Mouse (Mus musculus): Measurements from ENCODE around the gene Epb41. TPM values are rescaled to one million over a fixed set of nuclear protein-coding genes. Genes with fewer than 3 reads are reported as not detected.

Gene Epb41
- total RNA-seq, 4 experiments from 2014 or later, result 114 to 129 (median 121) TPM

DNA sequence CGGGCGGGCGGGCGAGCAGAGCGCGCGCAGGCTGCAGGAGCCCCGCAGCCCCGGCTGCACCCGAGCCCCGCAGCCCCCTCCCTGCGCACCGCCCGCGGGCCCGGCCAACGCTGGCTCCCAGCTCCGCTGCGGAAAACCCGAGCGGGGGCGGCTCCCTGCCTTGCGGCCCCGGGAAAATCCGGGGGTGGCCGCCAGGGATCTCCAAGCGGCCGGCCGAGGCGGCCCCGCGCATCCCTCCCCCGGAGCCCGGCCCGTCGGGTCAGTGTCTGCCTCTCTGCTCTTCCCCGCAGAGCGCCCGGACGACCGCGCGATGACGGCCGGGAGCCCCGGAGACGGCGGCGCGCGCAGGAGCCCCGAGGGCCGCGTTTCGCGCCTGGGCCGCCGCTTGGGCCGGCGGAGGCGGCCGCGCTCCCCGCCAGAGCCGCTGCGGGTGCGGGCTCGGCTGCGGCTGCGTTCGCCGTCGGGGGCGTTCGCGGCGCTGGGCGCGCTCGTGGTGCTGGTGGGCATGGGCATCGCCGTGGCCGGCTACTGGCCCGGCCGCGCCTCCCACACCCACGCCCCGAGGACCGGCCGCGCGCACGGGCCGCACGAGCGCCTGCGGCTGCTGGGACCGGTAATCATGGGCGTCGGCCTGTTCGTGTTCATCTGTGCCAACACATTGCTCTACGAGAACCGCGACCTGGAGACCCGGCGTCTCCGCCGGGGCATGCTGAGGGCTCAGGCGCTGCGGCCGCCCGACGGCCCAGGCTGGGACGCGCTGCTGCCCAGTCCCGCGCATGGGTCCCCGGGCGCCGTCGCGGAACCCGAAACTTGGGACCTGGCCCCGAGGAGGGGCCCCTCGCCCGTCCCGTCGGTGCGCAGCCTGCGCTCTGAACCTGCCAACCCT, 153.4 kb downstream of the Epb41 start, which contains the start of gene Tmem200b:
TSS of gene Tmem200b (plus strand) at position 311 of the 886 bp plus-strand sequence.
- no peak for DNase-seq (ENCODE audit: low spot score in 2 of 2)

DNA sequence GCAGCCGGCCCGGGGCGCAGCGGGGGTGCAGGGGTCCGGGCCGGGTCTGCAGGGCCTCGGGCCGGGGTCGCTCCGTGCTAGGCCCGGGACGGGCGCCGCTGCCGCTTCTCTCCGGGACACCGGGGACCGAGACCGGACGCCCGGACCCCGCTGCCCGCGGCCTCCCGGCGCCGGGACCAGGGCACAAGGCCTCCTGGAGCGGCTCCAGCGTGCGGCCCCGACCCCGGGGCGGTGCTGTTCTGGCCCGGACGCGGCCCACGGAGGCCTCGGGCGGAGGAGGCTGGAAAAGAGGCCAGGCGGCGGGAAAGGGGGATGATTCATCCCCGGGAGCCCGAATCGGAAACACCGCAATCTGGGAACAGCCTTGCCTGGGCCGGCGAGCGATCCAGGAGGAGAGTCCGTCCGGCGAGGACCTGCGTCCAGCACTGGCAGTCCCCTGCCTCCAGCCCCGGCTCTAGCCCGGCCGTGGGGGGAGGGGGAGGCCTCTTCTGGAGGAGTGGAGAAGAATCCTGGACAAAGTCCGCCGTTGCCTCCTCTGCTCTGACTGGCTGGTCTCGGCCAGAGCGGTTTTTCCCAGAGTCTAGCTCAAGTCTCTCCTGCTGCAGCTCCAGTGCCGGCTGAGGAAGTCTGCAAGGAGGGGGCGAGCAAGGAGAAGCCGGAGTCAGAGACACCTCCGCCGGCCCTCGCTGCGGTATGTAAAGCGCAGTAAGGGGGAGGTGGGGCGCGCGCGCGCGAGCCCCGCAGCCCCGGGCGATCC, 154.3 kb downstream of the Epb41 start:
- peak in 1 of 2 experiments; percentile 27 for DNase-seq (ENCODE audit: low spot score in 2 of 2)

DNA sequence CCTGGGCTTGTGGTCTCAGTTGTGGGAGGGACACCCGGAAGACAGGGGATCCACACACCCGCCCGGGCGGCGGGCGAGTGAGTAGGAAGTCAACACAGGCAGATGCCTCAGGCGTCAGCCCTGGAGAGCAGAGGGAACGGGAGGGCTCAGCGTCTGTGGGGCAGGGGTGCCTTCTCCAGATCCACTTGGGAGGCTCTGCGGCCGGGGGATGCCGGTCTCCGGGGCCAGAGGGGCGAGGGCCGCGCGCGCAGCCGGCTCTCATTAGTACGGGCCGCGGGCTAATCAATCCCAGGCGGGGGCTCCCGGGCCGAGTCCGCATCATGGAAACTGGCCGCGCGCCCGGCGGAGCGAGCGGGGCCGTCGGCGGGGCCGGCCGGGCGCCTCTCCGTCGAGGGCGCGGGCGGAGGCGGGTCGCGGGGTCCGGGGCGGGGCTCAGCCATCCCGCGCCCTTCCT, 155.0 kb downstream of the Epb41 start:
- peak in 1 of 2 experiments; percentile 45 for DNase-seq (ENCODE audit: low spot score in 2 of 2)

DNA sequence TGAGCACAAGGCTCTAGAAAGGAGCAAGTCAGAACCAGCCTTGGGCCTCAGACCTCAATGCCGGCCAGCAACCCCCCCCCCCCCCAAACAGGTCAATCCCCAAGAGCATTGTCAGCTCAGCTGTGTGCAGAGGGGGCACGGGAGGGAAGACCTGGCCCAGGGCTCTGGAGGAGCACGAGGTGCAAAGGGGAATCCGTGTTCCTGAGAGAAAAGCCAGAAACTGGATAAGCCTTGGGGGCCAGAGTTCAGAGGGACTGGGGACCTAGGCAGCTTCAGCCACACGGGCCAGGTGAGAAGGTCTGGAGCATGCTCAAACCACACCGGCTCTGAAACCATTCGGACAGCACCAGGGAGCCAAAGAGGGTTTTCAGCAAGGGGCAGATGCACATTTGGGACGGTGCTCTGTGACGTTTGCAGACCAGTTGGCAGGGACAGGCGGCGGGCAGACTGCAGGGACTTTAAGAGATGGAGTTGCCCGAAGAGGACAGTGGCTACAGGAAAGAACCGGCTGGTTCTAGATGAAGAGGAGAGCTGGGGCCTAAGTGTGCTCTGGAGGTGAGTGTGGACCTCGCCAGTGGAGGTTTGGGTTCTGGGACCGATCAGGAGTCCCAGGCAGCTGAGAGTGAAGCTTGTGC, 155.5 kb downstream of the Epb41 start:
- DNase-seq (ENCODE audit: low spot score in 2 of 2), result no peak

DNA sequence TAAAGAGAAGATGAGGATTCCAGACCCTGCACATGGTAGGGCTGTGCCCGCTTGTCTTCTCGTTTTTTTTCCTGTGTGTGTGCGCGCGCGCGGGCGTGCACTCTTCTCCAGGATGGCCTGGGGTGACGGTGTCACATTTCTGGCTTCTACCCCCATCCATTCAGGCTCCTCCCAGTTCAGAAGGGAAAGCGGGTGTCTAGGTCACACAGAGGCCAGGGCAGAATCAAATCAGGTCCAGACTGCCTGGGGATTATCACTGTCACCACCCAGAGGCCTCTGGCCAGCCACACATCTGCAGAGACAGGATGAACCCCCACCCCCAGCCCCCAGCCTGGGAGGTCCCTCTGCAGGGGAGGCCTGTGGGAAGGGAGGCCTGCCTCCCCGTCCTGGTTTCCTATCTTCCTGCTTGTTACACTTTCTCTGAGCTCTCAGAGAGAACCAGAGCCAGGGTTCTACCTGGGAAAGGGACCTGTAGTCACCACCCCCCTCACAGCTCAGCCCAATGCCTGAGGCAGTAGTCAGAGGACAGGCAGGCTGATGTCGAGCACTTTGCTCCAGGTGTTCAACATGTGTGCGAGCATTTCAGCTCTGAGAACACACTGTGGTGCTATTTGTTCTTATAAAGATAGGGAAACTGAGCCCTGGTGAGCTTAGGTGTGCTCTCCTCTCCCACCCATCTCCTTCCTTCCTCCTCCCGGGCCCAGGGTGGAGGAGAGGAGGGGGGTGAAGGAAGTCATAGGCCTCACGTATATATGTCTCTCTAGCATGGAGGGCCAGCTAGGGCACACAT, 156.2 kb downstream of the Epb41 start:
- DNase-seq (ENCODE audit: low spot score in 2 of 2), result no peak

DNA sequence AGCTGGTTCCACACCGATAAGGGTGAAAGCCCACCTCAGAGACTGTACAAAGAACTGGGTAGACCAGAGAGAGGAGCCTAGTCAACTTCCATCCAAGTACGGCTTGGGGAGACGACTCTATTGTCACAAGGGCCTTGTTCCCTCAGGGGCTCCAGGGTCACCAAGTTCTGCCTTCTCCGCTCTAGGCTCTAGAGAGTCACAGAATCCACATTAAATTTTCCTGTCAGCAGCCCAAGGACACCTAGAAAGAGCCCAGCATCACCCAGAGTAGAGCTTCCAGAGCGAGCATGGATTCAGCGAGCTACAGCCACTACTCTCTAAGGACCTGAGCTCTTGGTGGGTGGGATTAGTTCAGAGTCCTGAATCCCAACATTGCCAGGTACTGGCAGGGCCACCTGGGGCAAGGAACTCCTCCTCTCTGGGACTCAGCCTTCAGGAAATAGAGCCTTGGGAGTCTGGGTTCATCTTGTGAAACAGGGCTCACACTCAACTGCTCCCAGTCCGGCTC, 157.0 kb downstream of the Epb41 start:
- no peak for DNase-seq (ENCODE audit: low spot score in 2 of 2)

DNA sequence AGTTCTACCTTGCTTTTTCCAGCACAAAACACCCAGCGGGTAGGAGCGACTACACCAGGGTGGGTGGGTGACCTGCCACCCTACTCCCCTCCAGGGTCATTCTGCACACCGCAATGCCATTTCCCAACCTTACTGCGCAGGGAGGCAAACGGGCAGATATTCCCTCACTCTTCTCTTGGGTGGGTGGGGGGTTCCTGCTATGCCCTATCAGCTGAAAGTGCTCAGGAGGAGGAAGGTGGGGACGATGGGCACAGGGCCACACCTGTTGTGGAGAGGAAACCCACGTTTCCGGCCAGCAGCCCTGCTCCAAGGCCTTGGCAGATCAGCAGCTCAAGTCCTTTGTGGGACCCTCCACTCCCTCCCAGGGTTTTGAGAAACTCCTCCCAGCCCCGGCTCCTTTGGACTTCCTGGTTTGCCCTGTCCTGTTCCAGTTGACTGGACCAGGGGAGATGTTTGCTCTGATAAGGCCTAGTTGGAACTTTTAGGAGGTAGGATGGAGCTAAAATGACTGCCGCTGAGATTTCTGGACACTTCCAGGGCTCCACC, 158.0 kb downstream of the Epb41 start:
- DNase-seq (ENCODE audit: low spot score in 2 of 2), result no peak

DNA sequence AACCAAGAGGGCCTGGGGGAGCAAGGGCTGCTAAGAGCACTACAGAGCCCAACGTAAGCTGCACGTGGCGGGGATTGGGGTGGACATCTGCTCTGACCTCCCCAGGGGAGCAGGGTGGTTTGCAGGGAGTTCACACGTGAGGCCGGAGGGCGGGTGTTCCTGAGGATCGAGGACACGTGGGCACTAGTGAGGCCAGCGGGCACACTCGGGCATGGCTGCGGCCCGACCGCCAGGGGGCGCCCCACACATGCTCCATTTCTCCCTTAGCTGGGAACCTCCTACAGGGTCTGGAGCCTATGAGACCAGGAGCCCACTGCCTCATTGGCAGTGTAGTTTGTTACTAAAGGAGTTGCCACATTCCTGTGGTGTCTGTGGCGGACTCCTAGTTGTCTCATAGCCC, 158.7 kb downstream of the Epb41 start:
- DNase-seq (ENCODE audit: low spot score in 2 of 2), result peak; percentile 70 to 77

DNA sequence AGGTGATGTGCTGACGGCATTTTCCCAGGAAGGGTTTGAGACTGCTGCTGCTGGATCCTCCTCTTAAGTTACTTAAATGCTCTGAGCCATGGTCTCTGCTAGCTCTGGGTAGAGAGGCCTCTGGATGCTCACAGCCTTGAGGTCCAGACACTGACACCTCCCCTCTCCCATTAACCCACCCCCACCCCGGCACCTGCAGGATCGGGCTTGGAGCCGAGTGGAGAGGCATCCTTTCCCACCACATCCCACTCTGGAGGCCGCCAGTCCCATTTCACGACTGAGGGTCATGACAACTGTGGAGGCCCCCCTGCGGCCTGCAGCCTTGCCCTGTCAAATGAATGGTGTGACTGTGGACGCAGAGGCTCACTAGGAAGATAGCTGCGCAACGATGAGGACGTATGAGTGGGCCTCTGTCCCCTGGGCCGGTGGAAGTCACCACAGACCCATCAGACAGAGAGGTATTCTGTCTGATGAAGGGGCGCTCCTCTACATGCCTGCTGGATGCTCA, 159.2 kb downstream of the Epb41 start:
- no peak for DNase-seq (ENCODE audit: low spot score in 2 of 2)

DNA sequence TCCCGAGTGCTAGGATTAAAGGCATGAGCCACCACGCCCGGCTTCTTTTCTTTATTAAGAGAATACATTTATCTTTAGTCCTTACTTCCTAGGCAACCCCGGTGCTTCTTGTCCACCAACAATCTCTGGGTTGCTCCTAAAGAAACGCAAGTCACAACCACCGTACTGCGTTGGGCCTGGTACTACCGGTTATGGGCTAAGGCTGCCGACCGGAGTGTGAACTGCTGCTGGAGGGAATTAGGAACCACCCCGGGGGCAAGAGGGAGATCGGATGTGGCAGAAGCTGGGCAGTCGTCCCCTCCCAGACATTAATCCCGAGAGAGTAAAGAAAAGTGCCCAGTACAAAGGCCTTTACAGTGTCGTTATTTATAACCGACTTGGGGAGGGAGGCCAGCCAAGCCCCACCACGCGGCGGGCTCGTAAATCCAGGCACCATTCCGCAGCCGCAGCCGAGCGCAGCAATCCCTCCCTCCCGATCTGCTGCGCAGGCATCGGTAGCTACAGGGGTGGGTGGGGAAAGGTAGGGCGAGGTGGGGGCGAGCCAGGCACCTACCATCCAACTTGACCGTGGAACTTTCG, 160.1 kb downstream of the Epb41 start:
- no peak for DNase-seq (ENCODE audit: low spot score in 2 of 2)

DNA sequence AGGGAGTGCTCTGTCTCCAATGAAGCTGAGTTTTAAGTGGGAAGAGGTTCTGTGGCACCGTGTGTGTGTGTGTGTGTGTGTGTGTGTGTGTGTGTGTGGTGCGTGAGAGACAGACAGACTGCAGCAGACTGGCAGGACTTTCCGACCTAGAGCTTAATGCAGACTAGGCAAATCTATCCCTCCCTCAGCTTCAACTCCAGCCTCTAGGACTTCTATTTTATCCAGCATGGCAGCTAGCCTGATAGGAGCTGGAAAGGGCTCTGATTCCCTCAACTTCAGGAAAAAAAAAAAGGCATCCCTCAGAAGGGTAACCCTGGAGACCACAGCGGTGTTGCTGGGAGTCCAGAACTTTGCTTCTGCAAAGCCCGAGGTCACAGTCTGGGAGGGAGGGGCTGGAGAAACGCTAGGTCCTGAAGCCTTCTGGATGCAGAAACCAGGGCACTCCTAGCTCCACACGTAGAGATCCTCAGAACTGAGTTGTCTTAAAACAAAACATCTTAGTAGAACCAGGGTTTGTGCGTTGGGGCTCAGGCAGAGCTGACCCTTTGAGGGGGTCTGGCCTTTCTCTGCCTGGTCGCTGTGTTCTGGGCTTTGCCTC, 161.0 kb downstream of the Epb41 start:
- DNase-seq (ENCODE audit: low spot score in 2 of 2), result no peak

DNA sequence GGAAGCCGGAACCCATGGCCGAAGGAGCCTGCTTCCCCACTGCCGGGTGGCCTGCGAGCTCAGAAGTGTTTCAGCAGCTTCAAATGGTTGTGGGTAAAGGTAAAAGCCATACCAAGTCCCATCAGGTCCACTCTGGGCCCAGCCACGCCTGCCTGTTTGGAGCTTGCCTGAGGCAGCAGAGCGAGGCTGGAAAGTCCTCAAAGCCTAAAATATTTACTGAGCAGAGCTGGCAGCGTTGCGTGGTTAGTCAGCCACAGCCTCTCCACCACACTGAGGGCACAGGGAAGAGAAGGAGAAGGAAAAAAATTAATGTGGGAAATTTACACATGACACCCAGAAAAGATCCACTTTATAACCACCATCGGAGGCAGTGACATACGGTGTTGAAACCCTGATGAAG, 161.6 kb downstream of the Epb41 start:
- no peak for DNase-seq (ENCODE audit: low spot score in 2 of 2)

DNA sequence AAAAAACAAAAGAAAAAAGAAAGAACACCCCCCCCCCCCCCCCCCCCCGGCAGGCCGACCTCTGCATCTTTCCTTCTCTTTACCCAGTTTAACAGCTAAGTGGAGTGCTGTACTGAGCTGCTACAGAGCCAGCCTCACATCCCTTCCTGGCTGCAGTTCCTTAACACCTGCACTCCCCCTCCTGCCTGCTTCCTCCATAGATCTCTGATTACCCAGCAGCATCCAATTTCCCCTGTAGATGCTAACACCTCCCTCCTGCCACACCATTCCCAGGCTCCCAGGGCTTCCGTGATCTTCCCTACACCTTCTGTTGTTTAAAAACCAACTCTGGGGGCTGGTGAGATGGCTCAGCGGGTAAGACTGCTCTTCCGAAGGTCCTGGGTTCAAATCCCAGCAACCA, 163.6 kb downstream of the Epb41 start:
- DNase-seq (ENCODE audit: low spot score in 2 of 2), result no peak

DNA sequence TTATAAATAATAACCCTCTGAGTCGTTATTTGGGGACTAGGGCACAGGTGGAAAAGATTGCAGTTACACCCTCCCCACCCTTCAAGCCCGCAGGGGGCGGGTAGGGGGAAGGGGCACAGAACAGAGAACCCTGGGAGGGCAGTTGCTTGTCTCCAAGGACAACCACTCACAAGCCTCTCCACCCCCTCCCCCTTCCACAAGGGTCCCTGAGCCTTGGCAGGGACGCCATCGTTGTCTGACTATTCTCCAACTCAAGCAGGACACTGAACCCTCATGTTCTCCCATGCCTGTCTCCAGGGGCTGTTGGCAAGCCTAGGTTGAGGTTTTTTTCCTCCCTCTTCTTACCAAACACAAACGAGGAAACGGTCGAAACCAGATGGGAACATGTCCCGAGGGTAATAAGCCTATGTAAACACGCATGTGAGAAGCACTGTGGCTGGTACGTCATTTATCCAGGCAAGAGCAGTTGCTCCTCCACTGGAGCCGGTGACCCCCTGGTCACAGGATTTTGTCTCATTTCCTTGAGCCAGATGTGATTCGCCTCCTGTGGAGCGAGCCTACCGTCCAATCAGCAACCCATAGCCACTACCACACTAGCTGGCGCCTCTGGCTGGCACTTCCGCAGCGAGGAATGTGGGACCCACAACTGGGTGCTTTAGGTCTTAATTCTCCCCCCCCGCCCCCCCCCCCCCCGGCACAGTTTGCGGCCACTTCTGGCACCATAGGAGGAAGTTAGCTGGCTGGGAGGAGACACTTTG, 164.7 kb downstream of the Epb41 start:
- DNase-seq (ENCODE audit: low spot score in 2 of 2), result no peak

DNA sequence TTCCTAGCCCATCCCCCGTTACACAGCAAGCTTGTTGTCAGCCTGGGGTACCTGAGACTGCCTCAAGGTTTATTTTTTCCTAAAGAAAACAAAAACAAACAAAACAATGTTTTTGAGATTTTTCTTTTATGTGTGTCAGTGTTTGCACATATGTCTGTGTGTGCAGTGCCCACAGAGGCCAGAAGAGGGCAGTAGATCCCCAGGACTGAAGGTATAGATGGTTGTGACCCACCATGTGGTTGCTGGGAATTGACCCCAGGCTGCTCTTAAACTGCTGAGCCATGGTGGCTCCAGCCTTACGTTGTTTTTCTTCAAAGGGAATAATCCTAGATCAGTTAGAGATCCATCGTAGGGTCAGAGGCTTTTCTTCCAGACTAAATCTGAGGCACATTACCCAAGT, 167.2 kb downstream of the Epb41 start:
- DNase-seq (ENCODE audit: low spot score in 2 of 2), result no peak

DNA sequence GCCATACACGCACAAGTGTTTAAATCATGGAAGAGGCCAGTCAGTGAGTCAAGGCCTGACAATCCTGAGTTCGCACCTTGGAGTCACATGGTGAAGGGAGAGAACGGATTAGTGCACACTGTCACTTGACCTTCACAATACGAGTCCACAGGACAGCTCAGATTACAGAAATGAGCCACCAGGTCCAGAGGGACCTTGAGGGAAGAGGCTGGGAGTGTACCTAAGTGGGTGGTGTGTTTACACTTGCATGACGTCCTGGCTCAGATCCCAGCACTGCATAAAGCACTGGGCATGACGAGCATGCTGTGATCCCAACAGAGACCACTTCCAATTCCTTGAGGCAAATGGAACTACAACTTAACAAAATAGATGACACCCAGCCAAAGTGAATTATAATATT, 168.7 kb downstream of the Epb41 start:
- DNase-seq (ENCODE audit: low spot score in 2 of 2), result no peak

DNA sequence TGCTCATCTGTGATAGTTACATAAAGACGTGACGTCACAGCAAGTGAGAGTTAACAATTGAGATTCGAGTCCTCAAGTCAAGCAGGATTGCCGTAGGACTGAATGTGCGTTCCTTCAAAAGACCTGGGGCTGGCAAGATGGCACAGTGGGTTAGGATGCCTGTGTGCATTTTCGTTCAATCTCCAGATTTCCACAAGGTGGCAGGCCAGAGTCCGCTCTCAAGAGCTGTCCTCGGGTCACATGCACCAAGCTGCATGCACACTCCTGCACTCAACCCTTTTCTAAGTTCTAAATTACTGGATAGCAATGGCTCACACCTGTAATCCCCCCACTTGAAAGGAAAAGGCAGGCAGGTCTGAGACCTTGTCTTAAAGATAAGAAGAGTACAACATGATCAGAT, 170.6 kb downstream of the Epb41 start:
- no peak for DNase-seq (ENCODE audit: low spot score in 2 of 2)

DNA sequence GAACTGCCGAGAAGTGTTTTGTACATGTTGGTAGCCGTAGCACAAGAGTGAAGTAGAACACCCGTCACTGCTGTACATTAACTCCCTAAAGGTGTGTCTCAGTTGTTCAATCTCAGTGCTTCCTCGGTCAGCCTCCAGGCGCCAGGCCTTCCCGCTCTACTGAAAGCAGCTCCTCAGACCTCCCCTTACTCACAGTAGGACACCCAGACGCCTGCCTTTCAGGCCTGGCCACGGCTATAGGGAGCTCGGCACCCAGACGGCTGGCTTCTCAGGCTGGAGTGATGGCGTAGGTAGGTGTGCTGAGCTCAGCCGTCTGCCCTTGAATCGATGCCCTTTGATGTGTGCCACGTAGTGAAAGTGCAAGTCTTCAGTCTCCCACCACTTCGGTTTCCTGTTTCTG, 174.0 kb downstream of the Epb41 start:
- DNase-seq (ENCODE audit: low spot score in 2 of 2), result no peak

DNA sequence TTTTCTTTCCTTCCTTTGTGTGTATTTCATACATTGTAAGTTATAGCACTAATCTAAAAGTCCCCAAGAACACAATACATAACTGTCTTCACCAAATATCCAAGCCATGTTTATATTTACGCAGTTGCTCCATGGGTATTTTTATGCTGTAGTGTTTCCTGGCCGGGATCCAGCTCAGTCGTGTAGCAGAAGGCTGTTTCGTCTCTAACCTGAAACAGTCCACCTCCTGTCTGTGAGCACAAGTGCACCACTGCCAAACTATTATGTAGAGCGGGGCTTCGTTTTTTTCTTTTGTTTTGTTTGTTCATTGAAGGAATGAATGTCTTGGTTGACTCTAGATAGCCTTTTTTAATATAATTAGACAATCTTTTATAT, 176.0 kb downstream of the Epb41 start:
- DNase-seq (ENCODE audit: low spot score in 2 of 2), result no peak
